Mouse (Mus musculus) kidney, postnatal 0 days (tissue): Measurements from ENCODE around the gene Nxt2. TPM values are rescaled to one million over a fixed set of nuclear protein-coding genes. Genes with fewer than 3 reads are reported as not detected.
"Not testable (repeated sequence)": the region's sequence is repeated elsewhere in the genome, so short reads cannot be mapped to it uniquely, and the experiment has no call there.

Experiments used
- ATAC-seq: fragments of 200-750 bp; cut with Nextera tagmentation; replicated peaks from 2 replicates; pipeline ENCODE4 v1.8.0; 2017; ENCODE audit warnings: low read depth, moderate number of reproducible peaks, moderate TSS enrichment, moderate library complexity; ENCODE audit not compliant: low FRiP score
- DNase-seq: peaks from one replicate; pipeline ENCODE4 v3.0.0-alpha.2; 2016; ENCODE audit warnings: low spot score
- H3K27ac ChIP-seq: fragments of 300-500 bp; sonication (generic); 2 replicates; pipeline ENCODE4 v1.5.1; 2014; ENCODE audit warnings: mild to moderate bottlenecking
- H3K27me3 ChIP-seq: fragments of 300-500 bp; sonication (generic); 2 replicates; pipeline ENCODE4 v1.6.1; 2014; ENCODE audit warnings: low read length, mixed read lengths; ENCODE audit not compliant: insufficient read depth
- H3K36me3 ChIP-seq: fragments of 300-500 bp; sonication (generic); 2 replicates; pipeline ENCODE4 v1.6.1; 2014; ENCODE audit warnings: low read length, mixed read lengths; ENCODE audit not compliant: insufficient read depth
- H3K4me1 ChIP-seq: fragments of 300-500 bp; sonication (generic); replicated peaks from 2 replicates; pipeline ENCODE4 v1.6.1; 2014; ENCODE audit warnings: antibody characterized with exemption, low read length, mixed read lengths; ENCODE audit not compliant: insufficient read depth
- H3K4me2 ChIP-seq: fragments of 300-500 bp; sonication (generic); 2 replicates; pipeline ENCODE4 v1.6.1; 2014; ENCODE audit warnings: mild to moderate bottlenecking, low read length, moderate library complexity, mixed read lengths
- H3K4me3 ChIP-seq: fragments of 300-500 bp; sonication (generic); replicated peaks from 2 replicates; pipeline ENCODE4 v1.5.1; 2014; ENCODE audit warnings: low read depth, low read length
- H3K9ac ChIP-seq: fragments of 300-500 bp; sonication (generic); 2 replicates; pipeline ENCODE4 v1.6.1; 2014; ENCODE audit warnings: low read depth, low read length
- H3K9me3 ChIP-seq: fragments of 300-500 bp; sonication (generic); replicated peaks from 2 replicates; pipeline ENCODE4 v1.6.1; 2016; ENCODE audit warnings: low read length, inconsistent platforms, mixed read lengths
- CTCF ChIP-seq: IDR thresholded peaks from 2 replicates; pipeline ENCODE4 v1.5.1; 2016; ENCODE audit warnings: antibody characterized with exemption, low read depth, mild to moderate bottlenecking, moderate library complexity
- WGBS: fragments of 180-500 bp; shearing (Covaris S2); extraction: QIAGEN DNeasy Blood & Tissue Kit; methylation state at CpG from one replicate; pipeline ENCODE4 v1.1.7; 2014; 5-methylcytosine and 5-hydroxymethylcytosine counted together
- polyA plus RNA-seq: library from polyadenylated mRNA; unstranded; fragments of >200 nt; fragmentation: Nextera tagmentation; extraction: Ambion mirVana; gene quantifications from 2 replicates; pipeline ENCODE4 v1.2.1, GENCODE M21; 2015

Gene Nxt2
- polyA plus RNA-seq, 1 experiment from 2014 or later, result 29.9 TPM

- H3K9ac ChIP-seq, result no peak within 1 kb of the TSS
- no peaks in the 10 kb centered on the region for H3K4me1 ChIP-seq
- no peak for DNase-seq
- ATAC-seq, result no peak
- no peaks in the 10 kb centered on the region for H3K27me3 ChIP-seq
- no peaks in the 10 kb centered on the region for H3K9me3 ChIP-seq
- TF ChIP-seq CTCF, result no peak
- no peak within 1 kb of the TSS for H3K4me3 ChIP-seq
- H3K27ac ChIP-seq, result no peak within 1 kb of the TSS
- no peaks in the 10 kb centered on the region for H3K36me3 ChIP-seq
- whole genome bisulfite sequencing, result 40% methylated on average over 5 of the region's 5 CpGs
- no peak within 1 kb of the TSS for H3K4me2 ChIP-seq
Observed at GRCm38 (mm10) chrX:142196831-142197230, 29.7 kb upstream of the Nxt2 start, which contains the start of gene Gucy2f. Gucy2f (minus strand) TSS chrX:142196931.

GRCm38 (mm10) chrX:142200295-142200694 lies 26.3 kb upstream of the Nxt2 start:
- ATAC-seq, result no peak

GRCm38 (mm10) chrX:142227398-142228054 lies 956 bp downstream of the Nxt2 start:
- DNase-seq, result peak; percentile 77
- Histone ChIP-seq H3K4me3 (peak overlapping the region; percentile 51), H3K4me2 (peak overlapping the region; percentile 49), H3K9me3 (no peaks in the 10 kb centered on the region), H3K9ac (0 out of 2 replicates have a peak overlapping the region, but pooled peaks have one; percentile 69), H3K4me1 (no peaks in the 10 kb centered on the region), H3K36me3 (no peaks in the 10 kb centered on the region), H3K27ac (peak overlapping the region; percentile 92), H3K27me3 (no peaks in the 10 kb centered on the region)
- no peak for TF ChIP-seq CTCF
- 35% methylated on average over 15 of the region's 15 CpGs for WGBS
- ATAC-seq, result peak; percentile 67; the same call in 1 of the 2 replicates

More at GRCm38 (mm10) chrX:142200295-142200694, 26.3 kb upstream of the Nxt2 start:
- Histone ChIP-seq H3K4me1 (no peaks in the 10 kb centered on the region), H3K9ac (no peak overlapping the region), H3K4me3 (no peak overlapping the region), H3K27me3 (no peaks in the 10 kb centered on the region), H3K9me3 (no peaks in the 10 kb centered on the region), H3K36me3 (no peaks in the 10 kb centered on the region), H3K4me2 (no peak overlapping the region), H3K27ac (no peak overlapping the region)
- DNase-seq, result peak; percentile 63
- WGBS, result 12% methylated on average over 3 of the region's 3 CpGs
- peak; percentile 97 for TF ChIP-seq CTCF

GRCm38 (mm10) chrX:142228055-142228768 lies 1.6 kb downstream of the Nxt2 start:
- Histone ChIP-seq H3K4me2 (peak overlapping the region; percentile 49), H3K27me3 (no peaks in the 10 kb centered on the region), H3K9ac (peak overlapping the region; percentile 69; the same call in 1 of the 2 replicates), H3K9me3 (no peaks in the 10 kb centered on the region), H3K4me1 (no peaks in the 10 kb centered on the region), H3K4me3 (peak overlapping the region; percentile 51), H3K36me3 (no peaks in the 10 kb centered on the region), H3K27ac (peak overlapping the region; percentile 92)
- DNase-seq (peak; percentile 88), ATAC-seq (peak; percentile 97)
- 35% methylated on average over 31 of the region's 42 CpGs for WGBS
- TF ChIP-seq CTCF, result no peak

DNA sequence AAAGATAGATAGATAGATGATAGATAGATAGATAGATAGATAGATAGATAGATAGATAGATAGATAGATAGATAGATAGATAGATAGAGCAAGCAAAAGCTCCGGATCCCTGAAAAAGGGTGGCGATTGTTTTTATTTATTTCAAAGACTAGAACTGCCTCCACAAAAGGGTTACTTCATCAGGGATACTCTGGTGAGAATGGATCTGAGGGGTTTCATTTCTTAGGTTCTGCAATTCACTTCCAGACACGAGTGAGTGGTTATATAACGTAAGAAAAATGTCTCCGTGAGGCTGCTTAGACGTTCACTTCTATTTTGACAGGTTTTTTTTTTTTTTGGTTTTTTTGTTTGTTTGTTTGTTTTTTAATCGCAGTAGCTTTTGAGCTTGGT lies 2.2 kb downstream of the Nxt2 start:
- WGBS, result 37% methylated on average over 7 of the region's 7 CpGs

GRCm38 (mm10) chrX:142236146-142236545 lies 9.6 kb downstream of the Nxt2 start:
- 86% methylated on average over 1 of the region's 1 CpGs for WGBS
- not testable (repeated sequence) for H3K9me3 ChIP-seq, H3K4me2 ChIP-seq, H3K27me3 ChIP-seq, H3K4me1 ChIP-seq, H3K9ac ChIP-seq, ATAC-seq, H3K27ac ChIP-seq, DNase-seq, H3K36me3 ChIP-seq, H3K4me3 ChIP-seq

More for the DNA sequence above, 2.2 kb downstream of the Nxt2 start:
- Histone ChIP-seq H3K4me2 (peak overlapping the region; percentile 47), H3K4me1 (no peaks in the 10 kb centered on the region), H3K4me3 (0 out of 2 replicates have a peak overlapping the region, but pooled peaks have one; percentile 16), H3K27me3 (no peaks in the 10 kb centered on the region), H3K36me3 (no peaks in the 10 kb centered on the region), H3K27ac (no peak overlapping the region), H3K9me3 (no peaks in the 10 kb centered on the region), H3K9ac (no peak overlapping the region)
- TF ChIP-seq CTCF, result no peak
- DNase-seq (no peak), ATAC-seq (no peak)
